Mouse (Mus musculus): ENCODE data around the gene Acp7. TPM values are rescaled to one million over a fixed set of nuclear protein-coding genes. Genes with fewer than 3 reads are reported as not detected.

The Acp7 gene
- polyA plus RNA-seq, 3 experiments from 2014 or later = not detected

DNA sequence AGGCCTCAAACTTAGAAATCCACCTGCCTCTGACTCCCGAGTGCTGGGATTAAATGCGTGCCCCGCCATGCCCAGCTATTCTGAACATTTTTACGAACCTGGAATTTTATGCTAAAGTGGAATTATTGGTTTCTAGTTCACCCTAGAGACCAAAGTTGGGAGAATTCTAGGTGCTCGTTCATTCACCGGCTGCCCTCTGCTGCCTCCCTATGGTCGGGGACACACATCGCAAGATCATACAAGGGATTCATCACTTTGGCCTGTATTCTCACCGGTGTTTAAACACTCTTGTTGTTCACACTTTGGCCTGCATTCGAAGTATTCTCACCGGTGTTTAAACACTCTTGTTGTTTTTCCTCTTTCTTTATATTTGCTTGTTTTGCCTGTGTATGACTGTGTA lies 30.1 kb downstream of the Acp7 start:
- ATAC-seq = peak; percentile 35

DNA sequence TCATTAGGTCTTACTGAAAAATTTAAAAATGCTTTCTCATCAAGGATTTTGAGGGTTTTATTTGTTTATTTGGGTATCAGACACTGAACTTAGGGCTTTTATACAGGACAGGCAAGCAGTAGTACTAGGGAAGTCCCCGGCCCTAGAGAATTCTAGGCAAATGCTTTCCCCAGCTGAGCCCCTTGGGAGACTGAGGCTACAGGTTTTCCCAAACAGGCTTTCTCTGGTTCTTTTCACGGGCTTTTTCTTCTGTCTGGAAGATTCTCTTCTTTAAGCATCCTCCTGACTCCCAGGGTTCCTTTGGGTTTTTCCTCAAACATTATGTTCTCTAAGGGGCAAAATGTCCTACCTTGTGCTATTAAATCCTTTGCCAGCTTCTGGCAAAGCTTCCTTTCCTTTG lies 32.2 kb downstream of the Acp7 start:
- ATAC-seq = no peak

DNA sequence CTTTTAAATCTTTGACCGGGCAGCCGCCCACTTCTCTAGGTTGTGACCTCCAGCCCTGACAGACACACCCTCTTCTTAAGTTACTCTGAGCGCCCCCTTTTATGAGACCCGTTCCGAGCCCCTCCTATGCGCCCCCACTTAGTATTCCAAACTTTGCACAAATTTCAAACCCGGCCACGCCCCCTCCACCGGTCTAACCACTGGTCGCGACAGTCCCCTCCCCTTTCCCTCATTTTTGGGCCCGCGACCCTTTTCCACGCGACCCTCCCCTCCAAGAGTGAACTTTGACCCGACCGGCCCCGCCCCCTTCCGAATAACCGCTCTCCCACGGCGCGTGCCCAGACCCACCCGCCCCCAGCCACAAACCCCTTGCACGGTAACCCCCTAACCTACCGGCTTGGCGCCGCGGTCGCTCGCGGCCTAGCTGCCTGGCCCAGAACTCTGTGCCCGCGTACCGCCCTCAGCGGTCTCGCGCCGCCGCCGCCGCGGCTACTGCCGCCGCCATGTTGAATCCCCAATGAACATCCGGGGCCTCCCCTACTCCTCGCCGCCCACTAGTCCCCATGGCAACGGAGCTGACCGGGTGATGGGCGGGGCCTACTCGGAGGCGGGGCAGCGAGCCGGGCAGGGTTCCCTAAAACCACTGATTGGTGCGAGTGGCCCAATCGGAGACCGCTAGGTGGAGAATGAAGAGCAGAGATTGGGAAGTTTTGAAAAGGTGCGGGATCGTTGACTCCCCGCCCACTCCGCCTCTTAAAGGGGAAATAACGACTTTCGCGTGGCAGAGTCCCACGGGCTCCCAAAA lies 33.3 kb downstream of the Acp7 start, which contains the start of the genes Samd4b and Pak4:
Samd4b (minus strand) TSS at position 503 of the 805 bp plus-strand sequence.
Pak4 (minus strand) TSS at position 544 of the 805 bp plus-strand sequence.
- ATAC-seq = peak; percentile 97

DNA sequence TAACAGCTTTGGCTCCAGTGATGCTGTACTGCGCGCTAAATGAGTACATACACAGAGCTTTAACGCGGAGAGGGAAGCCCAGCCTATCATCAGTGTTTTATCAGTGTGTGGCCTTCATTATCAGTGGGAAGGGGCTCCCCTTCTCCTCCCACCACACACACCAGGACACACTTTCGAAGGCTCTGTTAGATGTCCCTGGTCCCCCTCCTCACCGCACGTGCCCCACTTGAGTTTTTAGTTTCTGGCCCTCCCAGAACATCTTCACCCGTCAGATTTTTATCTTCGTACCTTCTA lies 33.9 kb downstream of the Acp7 start:
- ATAC-seq = no peak

DNA sequence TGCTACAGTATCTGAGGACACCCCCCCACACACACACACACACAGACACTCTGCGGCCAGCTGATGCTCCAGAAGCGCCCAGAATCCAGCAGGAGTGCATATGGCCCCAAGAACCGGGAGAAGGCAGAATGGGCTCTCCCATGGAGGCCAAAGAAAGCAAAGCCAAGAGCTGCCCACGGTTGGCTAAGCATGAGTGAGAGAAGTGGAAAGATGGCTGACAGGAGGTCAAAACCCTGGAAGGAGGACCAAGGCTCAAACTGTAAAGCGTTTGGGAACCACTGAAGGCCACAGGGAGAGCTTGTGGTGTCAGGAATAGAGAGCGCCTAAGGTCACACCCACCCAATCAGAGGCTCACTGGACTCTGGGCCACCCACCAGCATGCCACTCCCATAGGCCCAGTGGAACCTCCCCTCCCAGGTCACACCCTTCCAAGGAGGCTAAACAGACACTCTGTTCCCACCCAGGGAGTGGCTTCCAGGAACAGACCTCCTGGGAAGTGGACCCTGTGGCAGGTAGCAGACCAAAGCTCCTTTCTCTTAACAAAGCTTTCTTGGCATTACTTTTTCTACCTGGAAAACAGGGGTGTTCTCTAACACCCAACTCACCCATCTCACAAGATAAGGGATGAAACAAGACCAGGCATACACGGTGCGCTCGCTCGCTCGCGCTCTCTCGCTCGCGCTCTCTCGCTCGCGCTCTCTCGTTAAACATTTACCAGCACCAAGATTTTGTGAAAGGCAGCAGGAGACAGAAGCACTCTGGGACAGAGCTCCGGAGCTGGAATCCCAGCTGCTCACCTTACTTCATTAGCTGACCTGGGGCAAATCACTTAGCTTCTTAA lies 34.5 kb downstream of the Acp7 start:
- no peak for ATAC-seq

DNA sequence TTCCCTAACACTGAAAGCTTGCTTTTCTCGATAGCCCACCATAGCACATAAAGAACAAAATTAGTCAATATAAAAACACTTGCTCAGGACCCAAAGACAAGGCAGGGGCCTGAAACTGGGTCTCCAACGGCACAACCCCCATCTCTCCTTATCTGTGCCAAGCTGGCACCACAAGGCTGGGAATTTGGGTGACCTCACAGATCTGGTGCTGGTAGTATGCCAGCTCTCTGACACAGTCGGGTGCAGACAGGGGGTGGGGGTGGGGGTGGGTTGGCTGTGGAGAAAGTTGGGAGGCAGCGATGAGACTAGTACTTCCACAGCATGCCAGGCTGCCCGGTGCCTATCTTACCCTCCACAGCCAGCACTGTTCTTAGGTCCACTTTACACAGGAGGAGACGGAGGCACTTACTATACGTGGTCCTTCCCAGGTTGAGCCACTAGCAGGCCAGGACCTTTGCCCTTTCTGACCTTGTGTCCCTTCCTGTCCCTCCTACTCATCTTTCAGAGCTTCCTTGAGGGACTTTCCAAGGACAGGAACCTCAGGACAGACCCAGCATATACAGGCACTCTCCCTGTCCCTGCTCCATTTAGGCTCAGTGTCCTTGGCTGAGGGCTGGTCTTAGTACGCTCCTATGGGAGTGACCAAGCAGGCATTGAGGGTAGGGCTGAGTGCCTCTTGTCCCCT lies 35.2 kb downstream of the Acp7 start:
- no peak for ATAC-seq

DNA sequence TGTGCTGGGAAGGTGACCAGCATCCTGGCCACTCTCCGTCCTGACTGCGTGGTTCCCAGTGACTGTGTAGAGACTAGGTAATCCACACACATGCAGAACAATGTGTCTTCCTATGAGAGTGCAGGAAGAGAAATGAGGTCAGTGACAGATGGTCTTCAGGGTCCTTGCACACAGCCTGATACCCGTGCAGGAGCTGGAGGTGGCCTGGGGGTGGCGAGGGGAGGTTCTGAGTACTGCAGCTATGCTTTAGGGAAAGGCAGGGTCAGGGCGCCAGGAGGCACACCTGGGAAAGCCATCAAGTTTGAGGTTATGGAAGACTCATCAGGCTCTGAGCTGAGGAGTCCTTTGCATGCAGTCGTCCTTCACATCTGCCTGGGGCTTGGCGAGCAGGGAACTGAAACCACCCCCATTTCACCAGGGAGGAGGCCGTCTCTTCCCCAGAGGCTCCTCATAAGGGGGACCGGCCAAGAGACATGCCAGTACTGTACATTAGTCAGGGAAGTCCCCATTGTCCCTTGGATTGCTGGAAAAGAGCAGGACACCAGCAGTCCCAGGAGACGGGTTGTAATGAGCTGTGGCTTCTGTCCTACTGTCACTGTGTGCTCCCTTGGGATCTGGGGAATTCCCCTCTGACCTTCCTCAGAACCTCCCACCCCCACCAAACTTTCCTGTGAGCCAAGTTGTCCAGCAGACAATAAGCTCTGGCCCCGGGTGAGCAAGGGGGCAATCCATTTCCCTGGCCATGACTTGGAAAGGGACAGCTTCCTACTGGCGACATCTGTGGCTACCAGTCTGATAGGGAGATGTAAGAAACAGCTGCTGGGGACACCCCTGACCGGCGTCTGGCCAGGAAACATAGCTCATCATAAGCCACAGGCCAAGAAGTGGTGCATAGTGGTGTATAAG lies 37.7 kb downstream of the Acp7 start:
- no peak for ATAC-seq

DNA sequence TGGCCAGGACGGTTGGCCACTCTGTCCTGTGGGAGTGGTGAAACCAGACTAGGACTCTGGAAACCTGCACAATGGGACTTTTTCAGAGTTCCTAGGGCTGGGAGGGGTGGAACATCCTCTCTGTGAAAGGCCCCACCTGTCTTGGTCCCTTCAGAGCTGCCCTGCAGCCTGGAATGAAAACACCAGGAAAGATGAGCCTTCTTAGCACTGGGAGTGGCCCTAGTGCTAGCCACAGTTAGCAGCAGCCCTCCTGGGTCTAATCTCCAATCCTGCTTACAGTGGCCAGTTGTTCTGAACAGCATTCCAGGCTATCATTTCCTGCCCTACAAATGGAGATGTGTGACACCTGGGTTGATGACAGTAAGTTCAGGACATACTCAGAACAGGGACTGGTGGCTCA lies 39.3 kb downstream of the Acp7 start:
- no peak for ATAC-seq

DNA sequence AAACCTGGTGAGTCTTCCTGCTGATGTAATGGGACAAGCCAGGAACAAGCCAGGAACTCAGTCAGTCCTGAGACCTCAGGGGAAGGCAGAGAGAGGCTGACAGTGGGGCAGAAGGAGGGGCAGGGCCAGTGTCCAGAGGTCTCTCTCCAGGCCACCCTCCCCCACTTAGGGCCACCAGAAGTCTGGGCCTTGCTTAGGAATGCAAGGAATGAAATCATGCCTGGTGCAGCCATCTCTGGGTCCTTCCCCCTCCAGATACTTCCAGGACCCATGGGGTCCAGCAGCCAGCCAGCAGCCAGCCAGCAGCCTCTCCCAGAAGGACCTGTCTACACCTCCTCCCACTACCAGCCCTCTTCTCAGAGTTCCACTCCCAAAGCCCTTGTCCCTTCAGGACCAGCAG lies 43.5 kb downstream of the Acp7 start:
- ATAC-seq = no peak

DNA sequence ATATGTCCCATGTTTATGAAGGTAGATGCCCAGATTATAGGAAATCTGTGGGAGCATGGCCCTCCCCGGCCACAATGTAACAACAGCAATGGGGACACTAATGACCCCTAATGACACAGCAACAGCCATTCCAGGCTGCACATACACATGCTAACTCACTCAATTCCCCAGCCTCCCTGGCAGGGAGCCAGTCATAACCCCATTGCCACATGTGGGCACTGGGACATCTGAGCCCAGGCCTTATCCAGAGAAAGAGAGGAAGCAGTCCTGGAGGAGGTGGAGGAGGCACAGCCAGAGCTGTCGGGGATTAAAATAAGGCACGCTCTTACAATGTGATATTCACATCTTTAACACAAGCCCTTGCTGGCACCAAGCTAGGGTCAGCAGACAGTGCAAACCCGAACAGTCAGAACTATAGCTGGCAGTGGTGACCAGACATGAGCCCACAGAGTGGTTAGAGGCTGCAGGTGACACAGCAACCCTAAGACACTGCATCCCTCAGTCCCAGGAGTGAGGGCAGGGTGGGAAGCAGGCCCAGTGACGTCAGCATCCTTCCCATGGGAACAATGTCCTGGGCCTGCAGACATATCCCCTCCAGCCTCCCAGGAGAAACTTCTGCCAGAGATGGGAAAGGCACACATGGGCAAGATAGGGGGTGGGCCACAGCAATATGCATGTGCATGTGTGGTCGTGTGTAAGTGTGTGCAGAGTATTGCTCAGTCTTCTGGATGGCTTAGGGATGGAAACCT lies 44.3 kb downstream of the Acp7 start:
- no peak for ATAC-seq

DNA sequence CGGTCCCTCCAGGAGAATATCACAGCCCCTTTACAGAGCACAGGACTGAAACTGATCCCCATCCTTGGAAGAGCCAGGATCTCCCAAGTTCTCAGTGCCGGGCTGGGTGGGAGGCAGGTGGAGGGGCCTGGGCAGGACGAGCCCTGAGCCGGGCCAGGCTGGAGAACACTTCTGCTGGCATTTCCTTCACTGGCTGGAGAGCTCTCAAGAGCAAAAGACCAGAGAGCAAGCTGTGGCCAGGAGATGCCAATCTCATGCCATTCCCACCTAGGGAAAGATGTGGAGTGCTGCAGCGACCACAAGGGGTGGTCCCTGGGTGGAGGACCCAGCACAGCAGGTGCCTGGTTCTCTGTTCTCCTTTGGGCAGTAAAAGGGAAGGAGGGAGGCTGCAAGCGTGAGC lies 46.1 kb downstream of the Acp7 start:
- no peak for ATAC-seq

DNA sequence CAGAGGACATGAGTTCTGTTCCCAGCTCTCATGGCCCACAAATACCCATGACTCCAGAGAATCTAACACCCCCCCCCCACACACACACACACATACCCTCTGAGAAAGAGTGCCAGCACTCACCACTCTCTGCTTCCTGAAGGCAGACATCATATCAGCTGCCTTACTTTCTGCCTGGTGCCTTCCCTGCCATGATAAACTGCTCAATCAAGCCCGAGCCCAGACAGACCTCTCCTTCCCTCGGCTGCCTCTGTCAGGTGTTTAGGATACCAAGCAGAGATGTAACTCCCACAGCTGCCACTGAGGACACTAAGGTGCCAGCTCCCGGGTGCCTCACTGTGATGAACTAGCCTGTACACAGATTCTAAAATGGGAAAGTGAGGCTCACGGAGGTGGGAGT lies 46.7 kb downstream of the Acp7 start:
- no peak for ATAC-seq

DNA sequence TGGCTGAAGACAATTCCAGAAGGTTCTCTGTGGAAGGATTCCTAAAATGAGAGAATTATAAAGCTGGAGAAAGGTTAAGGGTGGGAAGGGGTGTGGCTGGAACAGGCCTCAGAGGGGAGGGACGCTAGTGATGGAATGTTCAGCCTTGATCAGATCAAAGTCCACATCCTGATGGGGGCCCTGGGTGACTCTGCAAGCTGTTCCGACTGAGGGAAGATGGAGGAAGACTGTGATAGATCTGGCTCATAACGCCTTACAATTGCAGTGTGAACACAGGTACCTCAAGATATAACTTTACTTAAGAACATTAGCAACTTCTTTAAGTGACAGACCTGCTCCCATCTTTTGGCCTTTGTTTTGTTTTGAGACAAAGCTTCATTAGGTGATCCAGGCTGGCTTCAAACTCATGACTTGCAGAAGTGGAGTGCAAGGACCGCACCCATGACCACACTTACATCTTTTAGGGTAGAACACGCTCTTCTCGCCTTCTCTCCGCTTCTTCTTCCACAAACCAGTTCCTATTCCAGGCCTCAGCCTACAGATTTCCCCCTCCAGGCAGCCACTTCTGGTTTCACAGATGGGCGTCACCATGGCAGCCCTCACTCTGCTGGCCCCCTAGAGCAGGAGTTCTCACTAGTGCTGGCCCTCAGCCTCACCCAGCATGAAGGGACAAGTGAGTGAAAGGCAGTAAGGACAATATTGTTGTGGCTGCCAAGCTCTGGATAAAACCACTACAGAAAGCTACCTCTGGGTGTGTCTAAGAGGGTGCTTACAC lies 47.4 kb downstream of the Acp7 start:
- ATAC-seq = no peak

DNA sequence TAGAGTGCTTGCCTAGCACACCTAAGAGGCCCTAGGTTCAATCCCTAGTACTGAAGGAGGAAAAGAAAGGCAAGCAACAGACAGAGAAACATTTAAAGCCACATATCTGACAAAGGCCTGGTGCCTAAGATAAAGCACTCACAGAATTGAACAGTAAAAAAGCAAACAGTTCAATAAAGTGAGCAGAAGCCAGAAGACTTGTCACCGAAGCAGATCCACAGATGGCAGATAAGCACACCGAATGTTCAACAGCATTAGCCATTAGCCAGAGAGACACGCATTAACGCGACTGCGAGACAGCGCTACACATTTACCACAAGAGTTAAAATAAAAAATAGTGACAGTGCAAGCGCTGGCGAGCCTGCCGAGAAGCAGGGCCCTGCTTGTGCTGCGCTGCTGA lies 48.3 kb downstream of the Acp7 start:
- no peak for ATAC-seq

DNA sequence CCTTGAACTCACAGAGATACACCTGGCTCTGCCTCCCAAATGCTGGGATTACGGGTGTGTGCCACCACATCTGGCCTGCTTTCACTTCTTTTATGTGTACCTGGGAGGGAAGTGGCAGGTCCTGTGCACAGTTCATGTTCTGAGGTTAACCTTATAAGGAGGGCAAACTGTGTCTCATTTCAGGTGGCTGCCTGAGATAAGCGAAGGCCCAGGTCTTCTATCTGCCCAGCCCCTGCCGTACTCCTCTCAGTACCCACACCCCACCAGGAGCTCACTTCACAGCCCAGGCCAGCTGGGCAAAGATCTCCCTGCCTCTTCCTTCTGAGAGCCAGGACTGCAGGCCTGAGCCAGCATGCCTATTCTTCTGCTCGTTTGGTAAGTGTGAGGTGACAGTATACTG lies 49.4 kb downstream of the Acp7 start:
- ATAC-seq = no peak

DNA sequence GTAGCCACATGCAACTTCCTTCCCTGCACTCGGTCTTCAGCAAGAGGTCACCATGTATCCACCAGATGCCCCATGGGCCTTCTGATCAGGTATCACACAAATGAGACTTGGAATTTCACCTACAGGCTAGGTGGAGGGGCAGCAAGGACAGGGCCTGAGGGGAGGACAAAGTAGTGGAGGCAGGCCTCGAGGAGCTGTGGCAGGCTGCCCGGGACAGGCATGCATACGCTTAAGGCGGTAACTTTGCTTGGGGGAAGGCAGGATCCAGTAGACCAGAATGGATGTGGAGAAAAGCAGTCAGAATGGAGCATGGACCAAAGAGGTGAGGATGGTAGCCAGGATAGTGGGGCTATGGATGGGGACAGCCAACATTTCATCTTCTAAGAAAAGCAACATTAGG lies 51.3 kb downstream of the Acp7 start:
- ATAC-seq = no peak

DNA sequence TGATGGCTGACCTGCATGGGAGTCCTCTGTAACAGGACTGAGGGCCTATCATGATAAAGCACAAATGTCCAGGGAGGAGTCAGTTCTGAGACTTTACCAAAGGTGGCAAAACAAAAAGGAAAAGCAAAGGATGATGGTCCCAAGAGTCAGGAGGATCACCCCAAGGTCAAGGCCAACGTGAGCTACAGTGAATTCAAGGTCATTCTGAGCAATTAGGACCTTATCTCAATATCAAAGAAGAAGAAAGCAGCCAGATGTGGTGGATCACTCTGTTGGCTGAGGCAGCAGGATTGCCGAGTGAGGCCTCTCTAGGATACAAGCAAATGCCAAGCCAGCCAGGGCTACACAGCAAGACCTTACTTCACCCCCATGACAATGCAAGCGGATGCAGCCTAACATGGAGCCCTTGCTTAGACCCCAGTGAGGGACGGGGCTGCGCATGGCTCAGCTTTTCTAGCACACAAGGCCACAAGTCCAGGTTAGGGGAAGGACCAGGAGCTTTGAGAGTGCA lies 52.5 kb downstream of the Acp7 start:
- ATAC-seq = no peak

DNA sequence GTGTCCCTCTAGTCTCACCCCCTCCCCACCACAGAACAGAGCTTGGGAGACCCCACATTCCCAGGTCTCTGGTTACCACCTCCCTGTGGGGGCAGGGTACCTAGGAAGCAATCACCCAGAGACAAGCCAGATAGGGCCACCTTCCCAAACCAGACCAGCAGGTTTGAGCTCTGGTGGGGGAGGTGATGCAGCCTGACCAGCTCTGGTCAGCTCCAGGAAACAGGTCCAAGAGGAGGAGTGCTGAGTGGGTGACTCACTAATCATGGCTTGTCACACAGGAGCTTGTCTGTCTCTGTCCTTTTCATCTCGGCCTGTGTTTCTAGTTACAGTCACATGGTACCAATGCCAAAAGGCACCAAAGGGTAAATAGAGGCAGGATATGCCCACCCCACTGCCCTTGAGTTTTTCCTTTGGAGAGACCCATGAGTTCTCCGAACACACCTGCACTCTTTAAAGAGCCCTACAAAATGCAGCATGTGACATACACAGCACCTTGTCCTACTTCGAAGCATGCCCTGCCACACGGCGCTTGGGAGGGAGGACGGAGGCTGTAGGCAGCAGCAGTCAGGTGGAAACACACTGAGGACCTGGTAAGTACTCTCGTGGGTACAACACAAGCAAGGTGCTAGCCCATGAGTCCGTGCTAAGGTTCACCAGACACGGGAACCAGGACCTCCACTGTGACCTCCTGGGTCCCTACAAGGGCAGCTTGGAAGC lies 53.1 kb downstream of the Acp7 start:
- no peak for ATAC-seq

DNA sequence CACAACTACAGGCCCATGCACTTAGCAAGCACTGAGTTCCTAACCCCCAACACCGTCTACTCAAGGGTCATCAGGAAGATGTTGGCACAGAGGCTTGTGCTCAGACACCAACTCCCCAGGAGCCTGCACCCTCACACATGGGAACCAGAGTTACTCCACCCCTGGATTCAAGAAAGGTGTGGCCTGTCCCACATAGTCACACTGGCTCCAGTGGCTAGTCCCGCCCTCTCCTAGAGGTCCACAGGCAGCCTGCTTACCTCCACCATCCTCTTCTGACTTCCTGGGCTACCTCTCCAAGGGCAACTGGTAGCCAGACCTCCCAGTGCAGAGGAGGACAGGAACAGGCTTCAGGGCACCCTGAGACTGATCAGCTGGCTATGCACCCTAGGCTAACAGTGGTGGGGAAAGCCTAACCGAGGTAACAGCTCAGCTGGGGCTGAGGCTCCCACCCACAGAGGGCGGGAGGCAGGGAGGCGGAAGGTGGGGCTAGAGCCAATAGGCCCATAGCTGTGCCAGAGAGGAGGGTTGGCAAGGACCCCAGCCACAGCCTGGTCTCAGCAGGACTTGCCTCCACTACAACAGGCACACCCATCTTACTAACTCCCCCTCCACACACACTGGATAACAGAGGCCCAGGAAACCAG lies 54.7 kb downstream of the Acp7 start:
- no peak for ATAC-seq
